Mouse (Mus musculus): ENCODE measurements around the gene Lrfn2. TPM values are rescaled to one million over a fixed set of nuclear protein-coding genes. Genes with fewer than 3 reads are reported as not detected.

The Lrfn2 gene
- polyA plus RNA-seq, 1 experiment, result not detected

- H3K4me1 ChIP-seq (ENCODE audit: control insufficient read depth), result no peaks in the 10 kb centered on the region
- H3K27me3 ChIP-seq (ENCODE audit: control insufficient read depth), result peaks cover 33% of the 10 kb centered on the region
- TF ChIP-seq TAL1 (IDR thresholded peaks at IDR 0.05; ENCODE audit: low read length) (no peak), GATA1 (IDR thresholded peaks at IDR 0.05; ENCODE audit: low read length) (no peak)
- H3K36me3 ChIP-seq (ENCODE audit: control insufficient read depth), result no peaks in the 10 kb centered on the region
- no peaks in the 10 kb centered on the region for H3K9me3 ChIP-seq (ENCODE audit: control insufficient read depth, low read length)
- H3K4me3 ChIP-seq (replicated peaks), result no peak overlapping the region
These were observed 277 bp downstream of the Lrfn2 start for GRCm38 (mm10) chr17:48932406-48932906.

- Histone ChIP-seq H3K36me3 (ENCODE audit: control insufficient read depth) (no peaks in the 10 kb centered on the region), H3K4me1 (ENCODE audit: control insufficient read depth) (no peaks in the 10 kb centered on the region), H3K27me3 (ENCODE audit: control insufficient read depth) (peaks cover 33% of the 10 kb centered on the region), H3K9me3 (ENCODE audit: control insufficient read depth, low read length) (no peaks in the 10 kb centered on the region), H3K4me3 (replicated peaks) (no peak overlapping the region)
- TF ChIP-seq GATA1 (IDR thresholded peaks at IDR 0.05; ENCODE audit: low read length) (no peak), TAL1 (IDR thresholded peaks at IDR 0.05; ENCODE audit: low read length) (no peak)
These were observed 737 bp downstream of the Lrfn2 start for GRCm38 (mm10) chr17:48932916-48933315.

- Histone ChIP-seq H3K4me3 (replicated peaks) (no peak overlapping the region), H3K9me3 (ENCODE audit: control insufficient read depth, low read length) (peaks cover 3% of the 10 kb centered on the region; the same call in 1 of the 2 replicates), H3K36me3 (ENCODE audit: control insufficient read depth) (no peaks in the 10 kb centered on the region), H3K4me1 (ENCODE audit: control insufficient read depth) (no peaks in the 10 kb centered on the region), H3K27me3 (ENCODE audit: control insufficient read depth) (peaks cover 33% of the 10 kb centered on the region)
- TF ChIP-seq TAL1 (IDR thresholded peaks at IDR 0.05; ENCODE audit: low read length) (no peak), GATA1 (IDR thresholded peaks at IDR 0.05; ENCODE audit: low read length) (no peak)
These were observed 3.0 kb downstream of the Lrfn2 start for GRCm38 (mm10) chr17:48935201-48935600.

GRCm38 (mm10) chr17:48936445-48937141 lies 4.4 kb downstream of the Lrfn2 start:
- H3K9me3 ChIP-seq (ENCODE audit: control insufficient read depth, low read length), result peaks cover 3% of the 10 kb centered on the region; the same call in 1 of the 2 replicates
- H3K27me3 ChIP-seq (ENCODE audit: control insufficient read depth), result peaks cover 23% of the 10 kb centered on the region
- H3K36me3 ChIP-seq (ENCODE audit: control insufficient read depth), result no peaks in the 10 kb centered on the region
- no peaks in the 10 kb centered on the region for H3K4me1 ChIP-seq (ENCODE audit: control insufficient read depth)
- TF ChIP-seq TAL1 (IDR thresholded peaks at IDR 0.05; ENCODE audit: low read length) (no peak), GATA1 (IDR thresholded peaks at IDR 0.05; ENCODE audit: low read length) (no peak)
- H3K4me3 ChIP-seq (replicated peaks), result no peak overlapping the region

DNA sequence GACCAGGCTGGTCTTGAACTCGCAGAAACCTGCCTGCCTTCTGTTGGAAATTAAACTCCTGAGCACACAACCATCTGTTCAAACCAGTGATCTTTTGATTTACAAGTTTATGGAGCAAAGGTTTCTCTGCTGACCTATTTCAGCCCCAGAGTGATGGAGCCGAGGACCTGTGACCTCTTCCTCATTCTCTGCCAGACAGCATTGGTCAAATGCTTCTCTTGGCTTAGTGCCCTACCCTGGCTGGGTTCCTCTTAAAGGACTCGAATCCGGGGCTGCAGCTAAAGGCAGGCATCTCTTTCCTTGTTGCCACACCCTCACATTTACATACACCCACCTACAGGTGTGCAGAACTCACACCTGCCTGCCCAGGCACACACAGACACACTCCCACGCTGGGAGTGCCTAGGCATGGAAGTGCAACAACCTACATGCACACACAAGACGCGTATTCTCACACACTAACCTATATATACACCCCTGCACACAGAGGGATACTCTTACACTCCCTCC lies 6.6 kb downstream of the Lrfn2 start:
- peaks cover 6% of the 10 kb centered on the region; the same call in 1 of the 2 replicates for H3K9me3 ChIP-seq (ENCODE audit: control insufficient read depth, low read length)
- no peaks in the 10 kb centered on the region for H3K4me1 ChIP-seq (ENCODE audit: control insufficient read depth)
- TF ChIP-seq TAL1 (IDR thresholded peaks at IDR 0.05; ENCODE audit: low read length), result no peak
- no peak for TF ChIP-seq GATA1 (IDR thresholded peaks at IDR 0.05; ENCODE audit: low read length)
- H3K4me3 ChIP-seq (replicated peaks), result no peak overlapping the region
- no peaks in the 10 kb centered on the region for H3K36me3 ChIP-seq (ENCODE audit: control insufficient read depth)
- peaks cover 3% of the 10 kb centered on the region; the same call in 1 of the 2 replicates for H3K27me3 ChIP-seq (ENCODE audit: control insufficient read depth)

- Histone ChIP-seq H3K36me3 (ENCODE audit: control insufficient read depth) (no peaks in the 10 kb centered on the region), H3K4me3 (replicated peaks) (no peak overlapping the region), H3K9me3 (ENCODE audit: control insufficient read depth, low read length) (peaks cover 25% of the 10 kb centered on the region), H3K4me1 (ENCODE audit: control insufficient read depth) (no peaks in the 10 kb centered on the region), H3K27me3 (ENCODE audit: control insufficient read depth) (no peaks in the 10 kb centered on the region)
- no peak for TF ChIP-seq TAL1 (IDR thresholded peaks at IDR 0.05; ENCODE audit: low read length)
- TF ChIP-seq GATA1 (IDR thresholded peaks at IDR 0.05; ENCODE audit: low read length), result no peak
These were observed 14.1 kb downstream of the Lrfn2 start for GRCm38 (mm10) chr17:48946315-48946714.

DNA sequence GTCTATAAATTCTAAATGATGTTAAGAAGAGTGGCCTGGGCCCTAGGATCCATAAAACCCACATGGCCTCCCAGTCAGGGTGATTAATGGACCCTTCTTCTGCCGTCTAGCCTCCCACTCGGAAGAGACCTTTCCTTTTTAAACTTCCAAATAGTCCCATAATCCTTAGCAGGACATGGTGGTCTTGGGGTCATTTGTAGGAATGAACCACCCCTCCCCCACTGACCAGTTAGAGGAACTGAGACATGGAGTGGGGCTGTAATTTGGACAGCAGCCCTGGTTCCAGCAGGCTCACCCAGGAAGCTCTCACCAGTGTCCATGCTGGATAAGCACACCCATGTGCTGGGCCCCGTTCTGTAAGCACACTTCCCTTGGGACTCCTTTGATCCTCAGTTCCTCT lies 14.6 kb downstream of the Lrfn2 start:
- Histone ChIP-seq H3K36me3 (ENCODE audit: control insufficient read depth) (no peaks in the 10 kb centered on the region), H3K9me3 (ENCODE audit: control insufficient read depth, low read length) (peaks cover 25% of the 10 kb centered on the region), H3K27me3 (ENCODE audit: control insufficient read depth) (no peaks in the 10 kb centered on the region), H3K4me1 (ENCODE audit: control insufficient read depth) (no peaks in the 10 kb centered on the region), H3K4me3 (replicated peaks) (no peak overlapping the region)
- TF ChIP-seq GATA1 (IDR thresholded peaks at IDR 0.05; ENCODE audit: low read length) (no peak), TAL1 (IDR thresholded peaks at IDR 0.05; ENCODE audit: low read length) (no peak)

GRCm38 (mm10) chr17:48951250-48951649 lies 19.1 kb downstream of the Lrfn2 start:
- H3K9me3 ChIP-seq (ENCODE audit: control insufficient read depth, low read length), result peaks cover 32% of the 10 kb centered on the region
- no peak for TF ChIP-seq TAL1 (IDR thresholded peaks at IDR 0.05; ENCODE audit: low read length)
- TF ChIP-seq GATA1 (IDR thresholded peaks at IDR 0.05; ENCODE audit: low read length), result no peak
- no peaks in the 10 kb centered on the region for H3K27me3 ChIP-seq (ENCODE audit: control insufficient read depth)
- no peaks in the 10 kb centered on the region for H3K36me3 ChIP-seq (ENCODE audit: control insufficient read depth)
- no peak overlapping the region for H3K4me3 ChIP-seq (replicated peaks)
- no peaks in the 10 kb centered on the region for H3K4me1 ChIP-seq (ENCODE audit: control insufficient read depth)

DNA sequence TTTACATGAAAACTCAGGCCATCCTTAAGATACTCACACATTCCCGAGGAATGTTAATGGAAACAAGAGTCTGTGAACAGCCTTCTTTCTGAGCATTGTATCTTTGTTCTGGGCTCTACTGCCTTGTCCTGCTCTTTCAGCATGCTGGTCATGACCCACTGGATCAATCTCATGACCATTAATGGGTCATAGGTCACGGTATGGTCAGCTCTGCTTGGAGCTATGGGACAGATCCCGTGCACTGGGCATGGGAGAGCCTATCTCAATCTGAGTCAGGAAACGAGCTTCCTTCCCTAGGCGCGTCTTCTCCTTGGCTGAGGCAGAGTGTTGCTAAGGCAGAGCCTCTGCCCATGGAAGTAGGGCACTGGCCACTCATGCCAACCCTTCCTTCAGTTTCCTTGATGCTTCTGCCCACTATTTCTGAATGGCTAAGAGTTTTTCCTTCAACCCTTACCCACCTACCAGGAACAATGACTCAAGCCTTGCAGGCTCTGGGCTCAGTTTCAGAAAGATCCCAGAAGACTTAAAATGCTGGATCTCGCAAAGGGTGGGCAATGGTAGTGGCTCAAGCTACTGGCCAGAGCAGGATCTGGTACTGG lies 24.0 kb downstream of the Lrfn2 start:
- H3K4me1 ChIP-seq (ENCODE audit: control insufficient read depth), result no peaks in the 10 kb centered on the region
- no peaks in the 10 kb centered on the region for H3K27me3 ChIP-seq (ENCODE audit: control insufficient read depth)
- H3K36me3 ChIP-seq (ENCODE audit: control insufficient read depth), result no peaks in the 10 kb centered on the region
- TF ChIP-seq TAL1 (IDR thresholded peaks at IDR 0.05; ENCODE audit: low read length) (no peak), GATA1 (IDR thresholded peaks at IDR 0.05; ENCODE audit: low read length) (no peak)
- H3K4me3 ChIP-seq (replicated peaks), result no peak overlapping the region
- peaks cover 20% of the 10 kb centered on the region for H3K9me3 ChIP-seq (ENCODE audit: control insufficient read depth, low read length)
